Mouse (Mus musculus) limb, embryonic 10.5 days (tissue): ENCODE data around the gene Fnip2. TPM values are rescaled to one million over a fixed set of nuclear protein-coding genes. Genes with fewer than 3 reads are reported as not detected.

Source experiments
- DNase-seq: peaks from one replicate; pipeline ENCODE4 v3.0.0-alpha.2; 2017; ENCODE audit warnings: low spot score
- H3K27ac ChIP-seq: fragments of 300-500 bp; sonication (generic); 2 replicates; pipeline ENCODE4 v1.5.1; 2016; ENCODE audit warnings: mild to moderate bottlenecking
- H3K27me3 ChIP-seq: fragments of 300-500 bp; sonication (generic); 2 replicates; pipeline ENCODE4 v1.6.1; 2016; ENCODE audit warnings: low read depth, mild to moderate bottlenecking; ENCODE audit not compliant: poor library complexity, severe bottlenecking
- H3K36me3 ChIP-seq: fragments of 300-500 bp; sonication (generic); 2 replicates; pipeline ENCODE4 v1.6.1; 2016; ENCODE audit warnings: mild to moderate bottlenecking, moderate library complexity
- H3K4me1 ChIP-seq: fragments of 300-500 bp; sonication (generic); 2 replicates; pipeline ENCODE4 v1.6.1; 2016
- H3K4me3 ChIP-seq: fragments of 300-500 bp; sonication (generic); 2 replicates; pipeline ENCODE4 v1.5.1; 2016; ENCODE audit warnings: mild to moderate bottlenecking, moderate library complexity
- H3K9me3 ChIP-seq: fragments of 300-500 bp; sonication (generic); replicated peaks from 2 replicates; pipeline ENCODE4 v1.6.1; 2016; ENCODE audit warnings: mild to moderate bottlenecking
- WGBS: fragments of 180-500 bp; shearing (Covaris S2); methylation state at CpG from one replicate; pipeline ENCODE4 v1.1.7; 2016; 5-methylcytosine and 5-hydroxymethylcytosine counted together
- polyA plus RNA-seq: library from polyadenylated mRNA; unstranded; fragments of >200 nt; fragmentation: Nextera tagmentation; extraction: Ambion mirVana; gene quantifications from 2 replicates; pipeline ENCODE4 v1.2.1, GENCODE M21; 2016

The Fnip2 gene
- polyA plus RNA-seq, 1 experiment from 2014 or later = 5.2 TPM

GRCm38 (mm10) chr3:79514304-79514703 is 53.3 kb downstream of the Fnip2 start:
- peaks cover 23% of the 10 kb centered on the region for H3K4me1 ChIP-seq
- H3K36me3 ChIP-seq = 0 out of 2 replicates have a peak, but pooled peaks cover 3% of the 10 kb centered on the region
- H3K4me3 ChIP-seq = no peak overlapping the region
- no peak overlapping the region for H3K27ac ChIP-seq
- no peak for DNase-seq
- H3K27me3 ChIP-seq = no peaks in the 10 kb centered on the region
- 95% methylated on average over 2 of the region's 2 CpGs for WGBS
- no peaks in the 10 kb centered on the region for H3K9me3 ChIP-seq

GRCm38 (mm10) chr3:79501166-79501728 is 66.3 kb downstream of the Fnip2 start:
- peaks cover 29% of the 10 kb centered on the region for H3K36me3 ChIP-seq
- no peaks in the 10 kb centered on the region for H3K9me3 ChIP-seq
- peaks cover 4% of the 10 kb centered on the region for H3K4me1 ChIP-seq
- DNase-seq = no peak
- H3K4me3 ChIP-seq = no peak overlapping the region
- no peaks in the 10 kb centered on the region for H3K27me3 ChIP-seq
- 90% methylated on average over 2 of the region's 2 CpGs for WGBS
- no peak overlapping the region for H3K27ac ChIP-seq

- Histone ChIP-seq H3K27me3 (no peaks in the 10 kb centered on the region), H3K36me3 (peaks cover 25% of the 10 kb centered on the region), H3K9me3 (no peaks in the 10 kb centered on the region), H3K4me1 (peaks cover 4% of the 10 kb centered on the region), H3K27ac (no peak overlapping the region), H3K4me3 (no peak overlapping the region)
- no peak for DNase-seq
- WGBS = 95% methylated on average over 10 of the region's 10 CpGs
Measured at GRCm38 (mm10) chr3:79500279-79500678, 67.3 kb downstream of the Fnip2 start.

- 62% methylated on average over 6 of the region's 6 CpGs for WGBS
- Histone ChIP-seq H3K27ac (no peak overlapping the region), H3K9me3 (no peaks in the 10 kb centered on the region), H3K4me3 (no peak overlapping the region), H3K27me3 (no peaks in the 10 kb centered on the region), H3K4me1 (peaks cover 4% of the 10 kb centered on the region), H3K36me3 (peaks cover 44% of the 10 kb centered on the region)
- DNase-seq = no peak
Measured at GRCm38 (mm10) chr3:79496668-79497067, 70.9 kb downstream of the Fnip2 start.

GRCm38 (mm10) chr3:79495151-79495550 is 72.4 kb downstream of the Fnip2 start:
- H3K4me3 ChIP-seq = no peak overlapping the region
- H3K4me1 ChIP-seq = peaks cover 4% of the 10 kb centered on the region
- WGBS = 86% methylated on average over 7 of the region's 7 CpGs
- no peak overlapping the region for H3K27ac ChIP-seq
- peaks cover 41% of the 10 kb centered on the region for H3K36me3 ChIP-seq
- no peaks in the 10 kb centered on the region for H3K27me3 ChIP-seq
- DNase-seq = no peak
- no peaks in the 10 kb centered on the region for H3K9me3 ChIP-seq

- no peak for DNase-seq
- Histone ChIP-seq H3K9me3 (no peaks in the 10 kb centered on the region), H3K27me3 (no peaks in the 10 kb centered on the region), H3K36me3 (peaks cover 37% of the 10 kb centered on the region), H3K4me3 (no peak overlapping the region), H3K27ac (no peak overlapping the region), H3K4me1 (peaks cover 4% of the 10 kb centered on the region)
- WGBS = 95% methylated on average over 8 of the region's 8 CpGs
Measured at GRCm38 (mm10) chr3:79494028-79494427, 73.6 kb downstream of the Fnip2 start.

GRCm38 (mm10) chr3:79493064-79493463 is 74.5 kb downstream of the Fnip2 start:
- Histone ChIP-seq H3K4me1 (peaks cover 4% of the 10 kb centered on the region), H3K4me3 (no peak overlapping the region), H3K36me3 (peaks cover 47% of the 10 kb centered on the region), H3K9me3 (no peaks in the 10 kb centered on the region), H3K27me3 (no peaks in the 10 kb centered on the region), H3K27ac (no peak overlapping the region)
- DNase-seq = no peak
- WGBS = 96% methylated on average over 10 of the region's 10 CpGs

GRCm38 (mm10) chr3:79491614-79492013 is 76.0 kb downstream of the Fnip2 start:
- H3K27ac ChIP-seq = no peak overlapping the region
- no peaks in the 10 kb centered on the region for H3K27me3 ChIP-seq
- H3K36me3 ChIP-seq = peaks cover 57% of the 10 kb centered on the region
- no peaks in the 10 kb centered on the region for H3K9me3 ChIP-seq
- peaks cover 1% of the 10 kb centered on the region for H3K4me1 ChIP-seq
- DNase-seq = no peak
- WGBS = 85% methylated on average over 3 of the region's 3 CpGs
- no peak overlapping the region for H3K4me3 ChIP-seq

GRCm38 (mm10) chr3:79490102-79490501 is 77.5 kb downstream of the Fnip2 start:
- peaks cover 68% of the 10 kb centered on the region for H3K36me3 ChIP-seq
- no peaks in the 10 kb centered on the region for H3K9me3 ChIP-seq
- no peaks in the 10 kb centered on the region for H3K27me3 ChIP-seq
- no peak overlapping the region for H3K4me3 ChIP-seq
- H3K4me1 ChIP-seq = no peaks in the 10 kb centered on the region
- H3K27ac ChIP-seq = no peak overlapping the region
- no peak for DNase-seq
- WGBS = 93% methylated on average over 5 of the region's 5 CpGs

- no peak for DNase-seq
- Histone ChIP-seq H3K36me3 (peaks cover 71% of the 10 kb centered on the region), H3K9me3 (no peaks in the 10 kb centered on the region), H3K27ac (no peak overlapping the region), H3K27me3 (no peaks in the 10 kb centered on the region), H3K4me1 (no peaks in the 10 kb centered on the region), H3K4me3 (no peak overlapping the region)
- 96% methylated on average over 7 of the region's 7 CpGs for WGBS
Measured at GRCm38 (mm10) chr3:79488025-79488424, 79.6 kb downstream of the Fnip2 start.

- Histone ChIP-seq H3K9me3 (no peaks in the 10 kb centered on the region), H3K4me3 (no peak overlapping the region), H3K36me3 (peaks cover 70% of the 10 kb centered on the region), H3K27ac (no peak overlapping the region), H3K27me3 (no peaks in the 10 kb centered on the region), H3K4me1 (no peaks in the 10 kb centered on the region)
- WGBS = 88% methylated on average over 16 of the region's 16 CpGs
- DNase-seq = no peak
Measured at GRCm38 (mm10) chr3:79484286-79485063, 83.1 kb downstream of the Fnip2 start.

- Histone ChIP-seq H3K9me3 (no peaks in the 10 kb centered on the region), H3K27me3 (no peaks in the 10 kb centered on the region), H3K4me1 (no peaks in the 10 kb centered on the region), H3K36me3 (peaks cover 57% of the 10 kb centered on the region), H3K4me3 (no peak overlapping the region), H3K27ac (no peak overlapping the region)
- WGBS = 74% methylated on average over 4 of the region's 4 CpGs
- no peak for DNase-seq
Measured at GRCm38 (mm10) chr3:79478880-79479279, 88.7 kb downstream of the Fnip2 start.

- Histone ChIP-seq H3K9me3 (no peaks in the 10 kb centered on the region), H3K4me3 (no peak overlapping the region), H3K27ac (no peak overlapping the region), H3K4me1 (no peaks in the 10 kb centered on the region), H3K36me3 (peaks cover 52% of the 10 kb centered on the region), H3K27me3 (no peaks in the 10 kb centered on the region)
- 86% methylated on average over 8 of the region's 8 CpGs for WGBS
- DNase-seq = no peak
Measured at GRCm38 (mm10) chr3:79478400-79478799, 89.2 kb downstream of the Fnip2 start.
